In the genomic region with DNA sequence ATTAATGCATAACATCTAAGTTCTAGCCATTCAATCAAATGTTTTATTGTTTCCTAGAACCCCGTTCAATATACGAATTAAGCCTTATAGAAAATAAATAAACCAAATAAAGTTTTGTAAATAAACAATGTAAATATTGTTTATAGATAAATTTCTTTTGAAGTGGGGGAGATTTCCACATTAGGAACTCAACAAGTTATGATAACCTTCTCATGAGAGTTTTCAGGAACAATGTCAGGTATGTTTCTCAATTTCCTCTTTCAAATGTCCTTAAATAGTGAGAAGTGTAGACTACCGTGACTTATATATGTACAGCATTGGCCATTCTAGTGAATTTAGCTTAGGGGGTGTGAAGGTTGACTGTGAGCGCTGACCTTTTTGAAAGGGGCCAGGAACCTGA, we compare ENCODE assay signal across 27 mouse cellular contexts. TPM values are rescaled to one million over a fixed set of nuclear protein-coding genes. Genes with fewer than 3 reads are reported as not detected.
DNase-seq lines count a peak whose midpoint lies in the region; ATAC-seq and TF ChIP-seq lines count a peak whose summit lies in the region.
"Had no signal": no experiment of that assay in that cellular context is flagged by ENCODE, and none has a peak within 500 bp of the region (broad histone marks: within the 10 kb centered on the region; RNA-seq: fewer than 3 reads in every experiment).

Gene Clec4b2 (plus strand): TSS at position 301 of the 400 bp plus-strand sequence.

- H3K4me1 ChIP-seq in hindbrain, postnatal 0 days (ENCODE audit: insufficient read depth, low read length): no peaks in the 10 kb centered on the region
- no peaks in the 10 kb centered on the region for H3K4me1 ChIP-seq in hindbrain, embryonic 11.5 days (replicated peaks; ENCODE audit: control insufficient read depth, insufficient read depth, low read length)
- peaks cover 3% of the 10 kb centered on the region for H3K4me1 ChIP-seq in bone marrow, adult 2 months (ENCODE audit: control insufficient read depth, insufficient read depth, low read length)
- H3K4me1 ChIP-seq: embryonic facial prominence, embryonic 10.5 days; embryonic facial prominence, embryonic 12.5 days; forebrain, embryonic 13.5 days; forebrain, embryonic 15.5 days had no signal

- no peak for TF ChIP-seq CTCF in hindbrain, postnatal 0 days (IDR thresholded peaks at IDR 0.05; ENCODE audit: low read depth)
- no peak for TF ChIP-seq CTCF in bone marrow, adult 2 months (IDR thresholded peaks at IDR 0.05; ENCODE audit: control insufficient read depth, insufficient read depth, low read length)

- no peak within 1 kb of the TSS for H3K4me2 ChIP-seq in hindbrain, postnatal 0 days (ENCODE audit: low read depth, low read length)
- H3K4me2 ChIP-seq in hindbrain, embryonic 11.5 days (replicated peaks; ENCODE audit: low read depth, low read length): no peak within 1 kb of the TSS
- H3K4me2 ChIP-seq: embryonic facial prominence, embryonic 12.5 days; forebrain, embryonic 13.5 days; forebrain, embryonic 15.5 days had no signal

- no peaks in the 10 kb centered on the region for H3K36me3 ChIP-seq in hindbrain, postnatal 0 days (ENCODE audit: insufficient read depth, low read length)
- H3K36me3 ChIP-seq in hindbrain, embryonic 11.5 days (ENCODE audit: control insufficient read depth, insufficient read depth, low read length): no peaks in the 10 kb centered on the region
- H3K36me3 ChIP-seq: embryonic facial prominence, embryonic 10.5 days; embryonic facial prominence, embryonic 12.5 days; forebrain, embryonic 15.5 days; G1E had no signal

- no peak for TF ChIP-seq POLR2A in bone marrow, adult 2 months (IDR thresholded peaks at IDR 0.05; ENCODE audit: borderline replicate concordance, control insufficient read depth, low read depth, low read length)

- no peak for ATAC-seq in hindbrain, postnatal 0 days
- no peak for ATAC-seq in hindbrain, embryonic 11.5 days (ENCODE audit: low FRiP score)
- peak; percentile 44 for ATAC-seq in megakaryocyte, adult 5-6 weeks (ENCODE audit: poor library complexity, severe bottlenecking)
- ATAC-seq: activated CD4-positive, CD25-positive, alpha-beta regulatory T cell, adult 4 months; CD4-positive, CD25-positive, alpha-beta regulatory T cell, adult 4 months; forebrain, embryonic 13.5 days; forebrain, embryonic 15.5 days; forebrain, postnatal 0 days; Patski had no signal

- no peaks in the 10 kb centered on the region for H3K9me3 ChIP-seq in hindbrain, postnatal 0 days (ENCODE audit: low read length)
- no peaks in the 10 kb centered on the region for H3K9me3 ChIP-seq in hindbrain, embryonic 11.5 days (ENCODE audit: control insufficient read depth, low read length)
- H3K9me3 ChIP-seq: embryonic facial prominence, embryonic 10.5 days; embryonic facial prominence, embryonic 12.5 days; forebrain, embryonic 13.5 days; forebrain, embryonic 15.5 days; G1E had no signal

- WGBS in hindbrain, postnatal 0 days: 92% methylated on average over 4 of the region's 4 CpGs
- WGBS in hindbrain, embryonic 11.5 days: 87% methylated on average over 4 of the region's 4 CpGs
- 68% methylated on average over 4 of the region's 4 CpGs for WGBS in bone marrow, adult 2 months

- DNase-seq in hindbrain, postnatal 0 days (ENCODE audit: low spot score): peak; percentile 0
- no peak for DNase-seq in hindbrain, embryonic 11.5 days (ENCODE audit: low spot score)
- no peak for DNase-seq in thymus, postnatal 36 days
- DNase-seq: adrenal gland, adult 2 months; adrenal gland, postnatal 10 days; adrenal gland, postnatal 25 days; B cell, adult 2 months; cerebellum, adult 11-12 months; cerebellum, adult 2 months; cerebellum, adult 9-10 months; cerebellum, postnatal 10 days; cerebellum, postnatal 25 days; forebrain, postnatal 0 days had no signal

- H3K27ac ChIP-seq in hindbrain, postnatal 0 days: no peak within 1 kb of the TSS
- H3K27ac ChIP-seq in hindbrain, embryonic 11.5 days (ENCODE audit: low read depth, low read length): no peak within 1 kb of the TSS
- no peak within 1 kb of the TSS for H3K27ac ChIP-seq in bone marrow, adult 2 months (ENCODE audit: control insufficient read depth, insufficient read depth, low read depth, low read length, poor library complexity)
- H3K27ac ChIP-seq: embryonic facial prominence, embryonic 10.5 days; embryonic facial prominence, embryonic 12.5 days; forebrain, embryonic 13.5 days; forebrain, embryonic 15.5 days had no signal

- H3K27me3 ChIP-seq in hindbrain, postnatal 0 days (ENCODE audit: insufficient read depth, low read length): no peaks in the 10 kb centered on the region
- no peaks in the 10 kb centered on the region for H3K27me3 ChIP-seq in hindbrain, embryonic 11.5 days (ENCODE audit: control insufficient read depth, insufficient read depth, low read length)
- H3K27me3 ChIP-seq: CH12.LX; embryonic facial prominence, embryonic 12.5 days; forebrain, embryonic 13.5 days; forebrain, embryonic 15.5 days; Patski had no signal

- H3K9ac ChIP-seq in hindbrain, postnatal 0 days (replicated peaks; ENCODE audit: low read length): no peak within 1 kb of the TSS
- no peak within 1 kb of the TSS for H3K9ac ChIP-seq in hindbrain, embryonic 11.5 days (ENCODE audit: low read depth, low read length)
- H3K9ac ChIP-seq: embryonic facial prominence, embryonic 12.5 days; forebrain, embryonic 13.5 days; forebrain, embryonic 15.5 days; forebrain, postnatal 0 days had no signal

- H3K4me3 ChIP-seq in hindbrain, postnatal 0 days (ENCODE audit: low read length): no peak within 1 kb of the TSS
- H3K4me3 ChIP-seq in hindbrain, embryonic 11.5 days (ENCODE audit: low read depth, low read length): no peak within 1 kb of the TSS
- H3K4me3 ChIP-seq in bone marrow, adult 2 months (replicated peaks; ENCODE audit: control insufficient read depth, low read depth, low read length): peak within 1 kb of the TSS; percentile 58
- H3K4me3 ChIP-seq: embryonic facial prominence, embryonic 10.5 days; embryonic facial prominence, embryonic 12.5 days; forebrain, embryonic 13.5 days; forebrain, embryonic 15.5 days had no signal

RNA-seq across cellular contexts. Expression of gene Clec4b2, which starts in this region (rescaled TPM):
- total RNA-seq in hindbrain, postnatal 0 days (2014; rRNA removed): not detected in 2 replicates
- polyA plus RNA-seq in hindbrain, postnatal 0 days (2015; fragmentation: Nextera tagmentation; extraction: Ambion mirVana): not detected in 2 replicates
- not detected in 2 replicates for polyA plus RNA-seq in hindbrain, embryonic 11.5 days (2014; fragmentation: Nextera tagmentation; extraction: Ambion mirVana)
- 1.3 and 1.7 TPM in 2 replicates for polyA plus RNA-seq in bone marrow, adult 2 months (2011; ENCODE audit: insufficient read depth, insufficient read length, low replicate concordance, missing spikeins)
- total RNA-seq in megakaryocyte, adult 5-6 weeks (2015): 1.4 and 3.3 TPM in 2 replicates
- total RNA-seq in megakaryocyte, adult 5-6 weeks (2017): 1.7 and 3.3 TPM in 2 replicates
- total RNA-seq: adrenal gland, postnatal 10 days; adrenal gland, postnatal 25 days; CH12.LX; forebrain, postnatal 0 days; G1E had no signal
- polyA plus RNA-seq: activated CD4-positive, CD25-positive, alpha-beta regulatory T cell, adult 4 months; adrenal gland, adult 2 months; CD4-positive, CD25-positive, alpha-beta regulatory T cell, adult 4 months; cerebellum, adult 2 months; cortical plate, adult 2 months; embryonic facial prominence, embryonic 10.5 days; embryonic facial prominence, embryonic 12.5 days; embryonic facial prominence, embryonic 14.5 days; forebrain, embryonic 11.5 days; forebrain, embryonic 13.5 days; forebrain, embryonic 15.5 days; forebrain, postnatal 0 days; G1E; Patski had no signal

Comparison
In these comparisons a context has a peak if more than half of its experiments do, and no peak if none do; other contexts are left out.
1. Peak in DNase-seq in hindbrain, postnatal 0 days; RNA of the gene not detected or under 1 TPM.